Mouse (Mus musculus) ES-Bruce4 (cell line): ENCODE data around the gene Scamp5.

ENCODE experiments used
- CTCF ChIP-seq: IDR thresholded peaks from one replicate; pipeline ENCODE4 v1.8.1; 2011; ENCODE audit warnings: low read depth, low read length
- EP300 ChIP-seq: IDR thresholded peaks from 2 replicates; pipeline ENCODE4 v1.6.1; 2011; ENCODE audit warnings: low read depth, low read length; ENCODE audit not compliant: insufficient read depth
- POLR2A ChIP-seq: IDR thresholded peaks from one replicate; pipeline ENCODE4 v1.8.1; 2011; ENCODE audit warnings: low read length; ENCODE audit not compliant: insufficient read depth

GRCm38 (mm10) chr9:57501861-57502260, 34.0 kb upstream of the Scamp5 start:
- TF ChIP-seq CTCF (no peak), POLR2A (no peak), EP300 (no peak)
